Mouse (Mus musculus): Measurements from ENCODE around the gene Faim2. TPM values are rescaled to one million over a fixed set of nuclear protein-coding genes. Genes with fewer than 3 reads are reported as not detected.

The Faim2 gene
- polyA plus RNA-seq, 1 experiment from 2014 or later: 0.28 TPM

DNA sequence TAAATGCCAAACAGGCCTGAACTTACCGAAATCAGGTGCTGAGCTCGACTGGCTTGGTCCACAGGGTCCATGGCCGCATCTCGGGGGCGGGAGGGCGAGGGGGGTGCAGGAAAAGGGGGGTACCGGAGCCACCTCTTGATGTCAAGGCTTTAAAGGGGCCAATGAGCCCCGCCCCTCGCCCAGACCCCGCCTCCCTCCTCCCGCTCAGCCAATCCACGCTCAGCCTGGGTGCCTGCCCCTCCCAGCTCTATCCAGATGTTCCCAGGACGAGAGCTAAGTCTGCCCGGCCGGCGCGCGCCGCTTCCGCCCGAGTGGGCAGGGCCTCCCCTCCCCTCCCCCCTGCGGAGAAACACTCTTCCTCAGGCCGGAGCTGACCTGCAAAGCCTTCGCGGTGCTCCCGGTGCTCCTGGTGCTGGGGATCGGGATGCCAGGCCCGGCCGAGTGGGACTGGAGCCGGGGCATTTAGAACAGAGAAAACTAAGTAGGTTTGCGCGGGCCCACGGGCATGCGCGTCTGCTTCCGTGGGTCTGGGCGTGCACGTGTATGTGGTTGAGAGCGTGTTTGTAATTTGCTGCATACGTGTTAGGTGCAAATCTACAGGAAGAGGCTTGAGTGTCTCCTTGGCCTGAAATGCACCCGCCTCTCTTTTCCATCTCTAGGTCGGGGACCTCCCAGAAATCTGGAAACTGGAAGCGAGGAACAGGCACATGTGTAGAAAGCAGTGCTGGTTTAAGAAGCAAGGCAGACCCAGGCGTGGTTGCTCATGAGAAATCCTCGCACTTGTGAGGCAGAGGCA lies 70.2 kb downstream of the Faim2 start, which contains the start of gene Nckap5l:
Nckap5l (minus strand) TSS at position 143 of the 796 bp plus-strand sequence.
- H3K9me3 ChIP-seq (replicated peaks): no peaks in the 10 kb centered on the region
- peak; percentile 97 for ATAC-seq (replicated peaks; ENCODE audit: insufficient number of reproducible peaks, insufficient read depth, low FRiP score, low read depth)
- peak within 1 kb of the TSS; percentile 90 for H3K4me3 ChIP-seq
- peaks cover 40% of the 10 kb centered on the region for H3K4me1 ChIP-seq (replicated peaks)
- peak within 1 kb of the TSS; percentile 80 for H3K4me2 ChIP-seq
- H3K27ac ChIP-seq: peak within 1 kb of the TSS; percentile 92
- no peaks in the 10 kb centered on the region for H3K27me3 ChIP-seq
- WGBS: under 1% methylated on average over 45 of the region's 45 CpGs
- peak within 1 kb of the TSS; percentile 79 for H3K9ac ChIP-seq
- H3K36me3 ChIP-seq: no peaks in the 10 kb centered on the region

DNA sequence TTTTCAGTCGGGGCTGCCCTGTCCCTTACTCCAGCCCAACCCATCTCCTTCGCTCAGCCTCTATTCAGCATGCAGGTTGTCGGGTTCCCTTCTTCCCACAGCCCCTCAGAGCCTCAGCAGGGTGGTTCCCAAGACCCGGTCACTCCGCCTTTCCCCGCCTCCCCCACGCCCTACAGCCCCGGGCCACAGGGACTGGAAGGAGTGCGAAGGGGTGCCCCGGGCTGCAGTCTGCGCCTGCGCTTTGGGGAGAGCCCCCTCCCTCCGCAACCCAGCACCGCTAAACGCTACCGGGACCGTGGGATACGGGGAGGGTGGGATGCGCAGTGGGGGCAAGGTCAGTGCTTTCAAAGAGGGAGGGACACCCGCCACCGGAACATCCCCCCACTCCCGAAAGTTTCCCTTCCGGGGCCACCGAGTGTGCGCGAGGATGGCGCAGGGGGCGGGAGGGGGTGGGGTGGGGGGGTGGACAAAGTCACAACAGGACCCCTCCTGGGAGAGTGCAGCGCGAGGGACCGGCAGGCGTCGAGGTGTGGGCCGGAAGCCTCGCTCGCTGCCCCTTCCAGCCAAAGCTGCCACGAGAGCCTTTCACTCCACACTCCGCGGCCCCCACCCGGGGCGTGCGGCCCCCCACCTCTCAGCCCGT lies 70.9 kb downstream of the Faim2 start:
- under 1% methylated on average over 41 of the region's 43 CpGs for WGBS
- Histone ChIP-seq H3K27ac (peak overlapping the region; percentile 92), H3K27me3 (no peaks in the 10 kb centered on the region), H3K4me3 (peak overlapping the region; percentile 90), H3K9ac (peak overlapping the region; percentile 79), H3K4me1 (replicated peaks) (peaks cover 45% of the 10 kb centered on the region), H3K36me3 (no peaks in the 10 kb centered on the region), H3K4me2 (peak overlapping the region; percentile 80), H3K9me3 (replicated peaks) (no peaks in the 10 kb centered on the region)
- ATAC-seq (replicated peaks; ENCODE audit: insufficient number of reproducible peaks, insufficient read depth, low FRiP score, low read depth): peak; percentile 71

DNA sequence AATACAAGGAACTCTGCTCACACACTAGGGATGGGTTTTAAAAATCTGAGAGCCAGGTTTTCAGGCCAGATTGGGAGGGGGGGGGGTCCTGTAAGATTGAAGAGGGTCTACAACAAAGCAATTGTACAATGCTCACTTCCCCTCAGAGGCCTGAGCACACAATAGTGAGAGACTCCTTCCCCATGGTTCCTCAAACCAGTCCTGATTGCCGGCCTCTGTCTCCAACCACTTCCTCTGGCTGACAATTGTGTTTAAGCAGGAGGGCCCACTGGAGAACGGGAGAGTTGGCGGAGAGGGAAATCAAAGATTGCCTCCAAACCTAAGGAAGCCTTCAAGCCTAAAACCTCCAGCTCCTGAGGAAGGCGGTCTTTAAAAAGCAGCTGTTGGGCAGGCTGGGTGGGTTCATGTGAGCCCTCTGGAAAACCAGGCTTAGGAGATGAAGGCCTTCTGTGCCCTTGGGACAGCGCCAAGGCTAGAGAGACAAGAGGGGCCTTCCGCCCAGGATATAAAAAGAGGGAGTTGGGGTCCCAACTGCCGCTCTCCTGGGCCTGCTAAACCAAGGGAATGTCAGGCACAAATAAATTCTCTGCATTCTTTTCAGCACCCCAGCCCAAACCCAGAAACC lies 71.5 kb downstream of the Faim2 start:
- H3K27ac ChIP-seq: peak overlapping the region; percentile 92
- no peaks in the 10 kb centered on the region for H3K27me3 ChIP-seq
- no peaks in the 10 kb centered on the region for H3K36me3 ChIP-seq
- no peaks in the 10 kb centered on the region for H3K9me3 ChIP-seq (replicated peaks)
- peak overlapping the region; percentile 90 for H3K4me3 ChIP-seq
- H3K4me2 ChIP-seq: peak overlapping the region; percentile 80
- no peak for ATAC-seq (replicated peaks; ENCODE audit: insufficient number of reproducible peaks, insufficient read depth, low FRiP score, low read depth)
- WGBS: 13% methylated on average over 7 of the region's 7 CpGs
- H3K9ac ChIP-seq: peak overlapping the region; percentile 79
- H3K4me1 ChIP-seq (replicated peaks): peaks cover 49% of the 10 kb centered on the region

DNA sequence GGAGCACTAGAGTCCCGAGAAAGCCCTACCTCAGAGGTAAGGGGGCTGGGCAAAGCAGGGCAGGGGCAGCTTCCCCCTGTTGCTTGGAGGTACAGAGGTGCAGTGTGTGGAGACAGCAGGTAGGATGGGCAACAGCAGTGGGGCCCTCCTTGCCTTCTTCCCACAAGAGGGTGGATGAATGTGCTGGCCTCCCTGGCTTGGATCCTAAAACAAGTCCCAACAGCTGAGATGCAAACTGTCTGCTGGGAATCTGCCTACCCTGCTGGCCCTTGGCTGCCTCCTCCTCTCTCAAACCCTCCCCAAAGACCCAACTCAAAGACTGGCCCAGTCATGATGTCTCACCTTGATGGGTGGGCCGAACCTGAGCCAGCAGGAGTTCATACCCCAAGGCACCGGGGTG lies 72.5 kb downstream of the Faim2 start:
- Histone ChIP-seq H3K27me3 (no peaks in the 10 kb centered on the region), H3K27ac (peak overlapping the region; percentile 92; the same call in 1 of the 2 replicates), H3K4me3 (peak overlapping the region; percentile 90; the same call in 1 of the 2 replicates), H3K9ac (no peak overlapping the region), H3K36me3 (no peaks in the 10 kb centered on the region), H3K4me1 (replicated peaks) (peaks cover 56% of the 10 kb centered on the region), H3K4me2 (peak overlapping the region; percentile 80; the same call in 1 of the 2 replicates), H3K9me3 (replicated peaks) (no peaks in the 10 kb centered on the region)
- WGBS: 75% methylated on average over 3 of the region's 3 CpGs
- ATAC-seq (replicated peaks; ENCODE audit: insufficient number of reproducible peaks, insufficient read depth, low FRiP score, low read depth): no peak

DNA sequence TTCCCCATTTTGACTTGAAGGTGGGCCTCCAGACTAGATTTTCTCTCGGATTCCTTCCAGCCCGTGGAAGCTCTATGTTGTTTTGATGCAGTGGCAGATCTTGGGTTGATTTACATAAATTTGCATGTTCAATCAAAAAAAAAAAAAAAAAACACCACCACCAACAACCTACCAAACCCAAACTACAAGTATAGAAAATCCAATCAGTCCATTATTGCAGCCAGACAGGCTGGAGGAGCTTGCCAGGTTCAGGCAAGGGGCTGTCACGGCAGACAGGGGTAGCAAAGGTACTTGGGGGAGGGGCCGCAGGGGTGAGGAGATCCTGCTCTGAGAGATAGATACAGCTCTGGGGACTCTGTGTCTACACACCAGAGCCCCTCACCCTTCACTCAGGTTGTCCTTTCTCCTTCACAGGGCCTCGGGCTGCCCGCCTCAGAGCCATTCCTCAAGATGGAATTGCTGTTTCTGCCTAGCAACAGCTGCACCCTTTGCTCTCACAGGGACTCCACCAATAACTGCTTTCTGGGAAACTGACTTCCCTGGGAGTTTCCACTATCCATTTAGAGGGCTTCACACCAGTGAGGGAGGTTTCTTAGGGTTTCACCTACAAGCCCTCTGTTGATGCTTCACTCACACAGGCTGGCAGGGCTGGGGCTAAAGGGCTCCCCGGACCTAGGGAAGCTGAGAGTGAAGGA lies 73.2 kb downstream of the Faim2 start:
- Histone ChIP-seq H3K4me2 (no peak overlapping the region), H3K27ac (no peak overlapping the region), H3K4me1 (replicated peaks) (peaks cover 63% of the 10 kb centered on the region)

DNA sequence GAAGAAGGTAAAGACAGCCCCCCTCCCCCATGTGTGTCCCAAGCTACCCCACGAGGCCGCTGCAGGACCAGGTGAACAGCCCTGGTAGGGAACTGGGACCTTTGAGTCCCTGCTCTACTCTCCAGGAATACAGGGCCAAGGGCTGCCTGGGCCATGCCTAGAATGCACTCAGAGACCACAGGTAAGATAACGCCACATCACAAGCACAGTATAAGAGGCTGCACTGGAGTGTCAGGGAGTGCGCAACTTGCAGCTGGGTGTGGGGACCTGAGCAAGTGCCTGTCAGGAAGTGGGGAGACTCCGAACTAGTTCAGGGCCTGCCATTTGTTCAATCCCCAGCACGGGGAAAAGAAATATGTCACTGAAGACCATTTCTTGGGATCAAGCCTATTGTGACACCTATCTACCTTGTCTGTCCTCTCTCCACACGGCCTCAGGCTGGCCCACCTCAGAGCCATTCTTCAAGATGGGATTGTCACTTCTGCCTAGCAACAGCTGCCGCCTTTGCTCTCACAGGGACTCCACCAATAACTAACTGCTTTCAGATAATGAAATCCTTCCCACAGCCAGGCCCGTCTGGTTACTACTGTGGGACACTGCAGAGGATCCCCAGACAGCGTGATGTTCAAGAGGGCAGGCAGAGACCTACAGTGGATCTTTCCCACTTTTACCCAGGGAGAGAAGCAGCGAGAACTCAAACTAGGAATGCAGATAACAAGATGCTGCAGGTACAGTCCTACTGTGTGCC lies 74.6 kb downstream of the Faim2 start:
- Histone ChIP-seq H3K9me3 (replicated peaks) (no peaks in the 10 kb centered on the region), H3K4me3 (no peak overlapping the region), H3K36me3 (no peaks in the 10 kb centered on the region), H3K4me2 (no peak overlapping the region), H3K27ac (no peak overlapping the region), H3K4me1 (replicated peaks) (peaks cover 72% of the 10 kb centered on the region), H3K9ac (no peak overlapping the region), H3K27me3 (no peaks in the 10 kb centered on the region)
- ATAC-seq (replicated peaks; ENCODE audit: insufficient number of reproducible peaks, insufficient read depth, low FRiP score, low read depth): no peak
- WGBS: 65% methylated on average over 11 of the region's 11 CpGs

More for the DNA sequence above, 73.2 kb downstream of the Faim2 start:
- no peaks in the 10 kb centered on the region for H3K27me3 ChIP-seq
- no peak overlapping the region for H3K4me3 ChIP-seq
- 74% methylated on average over 7 of the region's 7 CpGs for WGBS
- H3K9ac ChIP-seq: no peak overlapping the region
- no peak for ATAC-seq (replicated peaks; ENCODE audit: insufficient number of reproducible peaks, insufficient read depth, low FRiP score, low read depth)
- no peaks in the 10 kb centered on the region for H3K36me3 ChIP-seq
- H3K9me3 ChIP-seq (replicated peaks): no peaks in the 10 kb centered on the region

DNA sequence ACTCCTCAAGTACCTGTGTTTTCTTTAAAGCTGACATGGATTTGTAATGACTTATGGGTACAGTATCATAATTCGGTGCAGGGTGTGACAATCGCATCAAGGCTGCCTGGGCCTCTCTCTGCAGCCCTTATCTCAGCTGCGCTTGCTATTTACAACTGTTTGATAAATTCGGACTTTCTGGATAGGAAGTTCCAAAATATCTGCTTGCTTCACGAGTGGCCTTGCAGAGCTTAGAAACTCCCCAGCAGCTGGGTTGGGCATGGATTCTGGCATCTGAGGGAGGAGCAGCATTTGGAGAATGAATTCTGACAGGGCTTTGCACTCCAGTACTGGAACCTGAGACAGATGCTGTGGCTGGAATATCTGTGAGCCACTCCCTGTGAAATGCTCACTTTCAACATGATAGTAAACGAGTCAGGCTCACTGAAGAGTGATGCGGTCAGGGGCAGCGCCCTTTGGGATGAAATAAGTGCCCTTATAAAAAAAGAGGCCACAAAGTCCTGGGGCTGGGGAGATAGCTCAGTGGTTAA lies 78.1 kb downstream of the Faim2 start:
- Histone ChIP-seq H3K4me2 (peak overlapping the region; percentile 42), H3K4me1 (replicated peaks) (peaks cover 51% of the 10 kb centered on the region), H3K9me3 (replicated peaks) (no peaks in the 10 kb centered on the region), H3K27me3 (no peaks in the 10 kb centered on the region), H3K27ac (peak overlapping the region; percentile 82), H3K9ac (0 out of 2 replicates have a peak overlapping the region, but pooled peaks have one; percentile 10), H3K36me3 (no peaks in the 10 kb centered on the region), H3K4me3 (peak overlapping the region; percentile 4; the same call in 1 of the 2 replicates)
- WGBS: 20% methylated on average over 8 of the region's 8 CpGs
- ATAC-seq (replicated peaks; ENCODE audit: insufficient number of reproducible peaks, insufficient read depth, low FRiP score, low read depth): peak; percentile 28; the same call in 1 of the 2 replicates

DNA sequence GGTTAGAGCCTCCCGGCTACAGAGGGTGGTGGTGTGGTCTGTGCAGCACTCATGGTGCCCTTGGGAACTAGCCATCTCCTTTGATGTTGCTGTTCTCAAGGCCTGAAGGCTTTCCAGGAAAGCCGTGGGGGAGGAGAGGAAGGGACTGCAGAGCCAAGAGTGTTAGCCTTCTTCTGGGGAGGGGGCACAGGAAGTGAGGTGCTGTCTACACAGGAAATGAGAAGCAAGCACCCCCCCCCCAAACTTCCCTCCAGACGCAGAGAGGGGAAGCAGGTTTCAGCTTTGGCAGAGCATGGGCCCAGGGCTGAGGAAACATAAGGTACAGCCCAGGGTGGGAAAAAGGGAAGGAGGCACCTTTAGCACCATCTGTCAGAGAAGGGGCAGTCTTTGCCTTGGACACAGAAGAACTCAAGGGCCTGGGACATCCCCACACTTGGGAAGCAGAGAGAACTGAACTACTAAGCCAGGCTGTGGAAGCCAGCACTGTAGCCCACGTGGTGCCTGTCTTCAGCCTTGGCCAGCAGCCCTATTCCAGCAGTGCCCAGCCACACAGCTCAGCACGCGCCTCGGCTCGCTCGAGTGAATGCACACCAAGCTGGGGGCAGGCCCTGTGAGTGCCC lies 78.7 kb downstream of the Faim2 start:
- no peaks in the 10 kb centered on the region for H3K36me3 ChIP-seq
- H3K4me2 ChIP-seq: peak overlapping the region; percentile 42
- peak overlapping the region; percentile 4; the same call in 1 of the 2 replicates for H3K4me3 ChIP-seq
- peak overlapping the region; percentile 82 for H3K27ac ChIP-seq
- peak overlapping the region; percentile 10; the same call in 1 of the 2 replicates for H3K9ac ChIP-seq
- WGBS: 12% methylated on average over 9 of the region's 9 CpGs
- peak; percentile 86 for ATAC-seq (replicated peaks; ENCODE audit: insufficient number of reproducible peaks, insufficient read depth, low FRiP score, low read depth)
- peaks cover 50% of the 10 kb centered on the region for H3K4me1 ChIP-seq (replicated peaks)
- H3K9me3 ChIP-seq (replicated peaks): no peaks in the 10 kb centered on the region
- H3K27me3 ChIP-seq: no peaks in the 10 kb centered on the region
